Mouse (Mus musculus) urinary bladder, adult 2 months (tissue): ENCODE measurements at regions not wholly inside any gene's neighbourhood (a gene's known extent, or its start where the extent isn't known, plus 50 kb on each side); places are given as distances from the start of the nearest gene placed in this dataset.

Source experiments
- DNase-seq: peaks from one replicate; pipeline ENCODE4 v3.0.0; 2022; ENCODE audit warnings: low spot score

DNA sequence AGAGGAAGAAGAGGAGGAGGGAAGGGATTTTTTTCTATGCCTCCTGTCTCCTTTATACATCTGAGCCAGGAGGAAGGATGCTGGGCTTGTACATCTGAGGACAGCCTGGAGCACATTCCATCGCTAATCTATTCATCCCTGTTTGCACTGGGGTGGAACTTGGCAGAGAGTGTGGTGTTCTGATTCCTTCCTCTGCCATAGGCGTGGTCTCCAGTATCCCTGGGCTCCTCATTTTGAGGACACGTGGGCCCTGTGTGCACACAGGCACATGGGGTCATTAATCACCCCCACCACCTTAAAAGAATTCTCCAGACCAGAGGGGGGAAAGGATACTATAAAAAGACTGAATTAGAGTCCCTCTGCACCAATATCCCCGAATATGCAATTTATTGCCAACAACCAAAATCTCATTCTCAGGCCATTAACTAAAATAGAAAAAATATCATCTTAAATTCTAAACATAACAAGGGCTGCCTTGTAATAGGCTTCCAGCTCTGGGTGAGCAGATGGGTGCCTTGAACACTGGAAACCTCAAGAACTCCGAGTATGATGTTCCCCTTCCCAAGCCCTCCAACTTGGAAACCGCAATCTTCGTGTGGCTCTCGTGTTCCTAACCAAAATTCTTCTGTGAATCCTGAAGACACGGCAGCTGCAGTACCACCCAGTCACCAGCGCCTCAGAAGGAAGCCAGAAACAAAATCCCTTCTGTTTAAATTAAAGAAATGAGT, 254.7 kb downstream of the Cxcl12 start:
- no peak for DNase-seq

DNA sequence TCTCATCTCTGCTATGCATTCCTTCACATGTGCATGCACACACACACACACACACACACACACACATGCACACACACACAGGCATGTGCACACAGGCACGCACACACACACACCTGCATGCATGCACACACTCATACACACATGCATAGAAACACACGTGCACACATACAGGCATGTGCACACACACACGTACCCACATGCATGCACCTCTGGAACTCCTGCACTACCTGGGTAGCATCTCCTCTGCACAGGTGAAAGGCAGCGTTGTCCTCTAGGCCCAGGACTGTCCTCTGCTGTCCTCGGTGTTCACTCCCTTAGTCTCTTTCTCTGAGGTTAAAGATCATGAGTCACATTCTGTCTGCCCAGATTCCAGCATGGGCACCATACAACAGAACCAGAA, 258.0 kb downstream of the Cxcl12 start:
- DNase-seq: no peak

DNA sequence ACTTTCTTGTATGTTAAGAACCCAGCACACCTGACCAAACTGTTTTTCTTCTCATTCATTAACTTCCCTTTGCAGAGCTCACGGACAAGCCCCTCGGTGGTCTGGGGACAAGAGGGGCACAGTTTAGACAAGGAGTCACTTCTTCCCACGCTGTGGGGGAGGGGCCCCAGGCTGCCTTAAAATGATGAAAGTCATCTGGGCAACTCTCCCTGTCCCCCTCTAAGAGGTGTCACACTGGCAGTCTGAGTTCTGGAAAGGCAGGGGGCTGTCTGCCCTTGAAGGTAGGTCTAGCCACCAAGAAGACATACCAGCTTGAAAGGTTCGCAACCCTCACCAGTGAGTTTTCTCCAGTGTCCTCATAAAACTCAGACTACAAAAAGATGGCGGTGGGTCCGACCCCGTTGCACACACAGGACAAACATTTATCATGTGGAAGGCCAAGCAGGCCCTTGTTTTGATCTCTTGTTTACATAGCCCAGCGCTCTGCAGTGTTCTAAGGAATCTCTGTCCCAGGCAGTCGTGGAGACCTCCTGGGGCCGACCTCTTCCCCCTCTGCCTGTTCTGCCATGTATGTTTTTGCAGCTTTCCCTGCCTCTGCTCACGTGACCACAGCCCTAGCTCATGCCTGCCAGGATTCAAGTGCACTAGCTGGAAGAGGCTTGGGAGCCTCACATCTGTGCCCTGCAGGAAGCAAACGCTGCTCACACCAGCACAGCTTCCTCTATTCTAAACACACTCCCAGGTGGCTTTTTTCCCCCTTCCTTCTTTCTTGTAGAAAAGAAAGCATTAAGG, 259.2 kb downstream of the Cxcl12 start:
- no peak for DNase-seq

DNA sequence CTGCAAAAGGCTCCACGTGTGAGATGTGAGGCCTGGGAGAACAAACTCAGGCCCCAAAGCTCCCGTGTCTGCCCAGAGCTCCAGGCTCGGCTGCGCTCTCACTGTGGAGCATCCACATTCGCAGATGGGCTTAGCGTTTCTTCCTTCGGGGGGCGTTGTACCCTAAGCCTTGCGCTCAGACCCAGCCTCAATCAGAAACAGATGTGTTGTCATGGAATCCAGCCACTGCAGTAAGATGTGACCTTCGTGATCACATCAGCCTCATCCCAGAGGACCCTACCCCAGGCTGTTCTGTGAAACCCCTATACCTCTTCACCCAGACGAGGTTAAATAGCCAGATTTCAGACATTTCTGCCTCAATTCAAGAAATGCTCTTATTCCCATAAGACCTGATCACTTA, 260.1 kb downstream of the Cxcl12 start:
- DNase-seq: no peak

DNA sequence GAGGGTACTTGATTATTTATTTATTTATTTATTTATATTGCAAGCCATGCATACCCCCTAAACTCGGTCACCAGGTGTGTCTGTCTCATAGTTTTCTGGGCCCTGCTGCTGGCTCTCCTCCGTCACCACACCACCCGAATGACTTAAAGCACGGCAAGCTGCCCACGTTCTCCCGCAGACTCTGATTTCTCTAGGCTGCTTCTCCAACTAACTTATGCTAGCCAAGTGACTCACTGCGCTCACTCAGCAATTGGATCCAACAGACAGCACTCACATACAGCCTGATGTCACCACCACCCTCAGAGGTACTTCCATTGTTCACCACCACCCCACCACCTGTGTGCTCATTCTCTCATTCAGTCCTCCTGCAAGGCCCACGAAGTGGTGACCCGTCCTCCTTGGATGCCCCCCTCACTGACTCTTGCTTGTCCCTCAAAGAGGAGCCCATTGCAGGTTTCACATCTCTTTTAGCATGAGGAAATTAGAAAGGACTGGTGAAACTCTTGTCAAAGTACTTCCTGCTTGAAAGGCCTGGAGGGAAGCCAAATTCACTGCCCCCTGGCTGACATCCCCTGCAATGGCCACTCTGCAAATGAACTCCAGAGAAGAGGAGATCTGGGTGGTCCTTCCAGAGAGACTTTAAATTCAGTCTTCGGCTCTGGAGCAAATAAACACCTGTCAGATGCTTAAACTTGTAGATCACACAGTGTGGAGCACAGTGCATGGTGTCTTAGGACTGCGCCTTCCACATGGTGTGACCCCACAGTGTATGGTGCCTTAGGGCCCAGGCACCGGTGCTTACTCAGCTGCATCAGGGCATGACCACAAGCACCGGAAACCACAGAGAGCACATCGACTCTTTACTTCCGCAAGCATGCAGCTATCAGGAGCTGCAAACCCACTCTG, 262.8 kb downstream of the Cxcl12 start:
- DNase-seq: no peak

DNA sequence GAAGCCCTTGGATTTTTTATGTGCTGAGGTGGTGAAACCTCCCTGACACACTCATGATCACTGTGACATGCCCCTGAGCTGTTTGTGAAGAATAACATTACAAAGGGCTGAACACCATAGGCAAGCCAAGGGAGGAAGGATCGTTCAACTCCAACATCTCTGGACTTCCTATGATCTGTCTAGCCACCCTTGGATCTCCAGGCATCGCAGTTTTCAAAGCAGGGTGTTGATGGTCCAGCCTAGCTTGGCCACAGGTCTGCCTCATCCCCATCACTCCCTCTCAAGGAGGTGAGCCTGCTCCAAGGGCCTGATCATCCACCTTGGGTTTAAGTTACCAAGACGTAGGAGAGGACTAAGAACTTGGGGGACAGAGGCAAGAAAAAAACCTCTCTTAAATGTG, 268.5 kb downstream of the Cxcl12 start:
- DNase-seq: no peak

DNA sequence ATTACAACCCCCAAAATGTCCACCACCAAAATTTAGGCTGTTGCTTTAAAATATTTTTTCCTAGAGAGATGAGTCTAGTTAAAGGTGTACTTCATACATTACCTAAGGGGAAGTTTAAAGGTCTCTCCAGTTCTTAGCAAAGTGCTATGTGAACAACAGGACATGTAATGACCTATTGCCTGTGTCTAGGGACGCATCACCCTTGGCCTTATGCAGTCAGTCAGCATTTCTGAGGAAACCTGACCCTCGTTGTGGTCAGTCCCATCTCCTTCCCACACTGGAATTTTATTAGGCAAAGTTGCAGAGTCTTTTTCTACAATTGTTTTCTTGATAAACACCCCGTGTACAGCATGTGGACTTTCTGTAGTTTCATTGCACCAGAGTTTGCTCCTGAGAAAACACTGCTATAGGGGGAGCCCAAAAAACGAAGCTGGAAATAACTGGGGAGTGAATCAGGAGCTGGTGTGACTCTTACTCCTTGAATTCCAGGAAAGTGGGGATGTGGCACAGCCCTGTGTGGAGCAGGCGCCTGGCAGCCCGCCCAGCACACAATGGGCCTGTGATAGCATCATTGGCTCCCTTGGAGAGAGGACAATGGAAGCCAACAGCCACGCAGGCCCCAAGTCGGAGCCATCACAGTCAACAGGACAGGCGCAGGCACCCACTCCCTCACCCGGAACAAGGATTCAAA, 269.2 kb downstream of the Cxcl12 start:
- DNase-seq: no peak

DNA sequence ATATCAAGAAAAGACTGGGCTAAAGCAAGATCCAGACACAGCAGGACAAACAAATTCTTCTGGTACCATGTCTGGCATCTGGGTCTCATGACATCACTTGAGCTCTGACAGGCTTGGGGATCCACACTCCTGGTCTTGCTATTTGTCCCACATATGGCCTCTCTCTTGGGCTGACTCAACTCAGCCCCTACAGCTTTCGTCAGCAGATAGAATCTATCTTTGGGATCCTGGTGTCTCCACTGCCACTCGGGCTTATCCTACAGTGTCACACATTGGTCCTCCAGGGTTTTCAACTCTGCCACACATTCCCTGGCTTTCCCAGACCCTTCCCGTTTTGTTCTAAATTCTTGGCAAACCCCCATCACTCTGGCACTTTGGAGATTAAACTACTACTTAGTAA, 280.3 kb downstream of the Cxcl12 start:
- no peak for DNase-seq

DNA sequence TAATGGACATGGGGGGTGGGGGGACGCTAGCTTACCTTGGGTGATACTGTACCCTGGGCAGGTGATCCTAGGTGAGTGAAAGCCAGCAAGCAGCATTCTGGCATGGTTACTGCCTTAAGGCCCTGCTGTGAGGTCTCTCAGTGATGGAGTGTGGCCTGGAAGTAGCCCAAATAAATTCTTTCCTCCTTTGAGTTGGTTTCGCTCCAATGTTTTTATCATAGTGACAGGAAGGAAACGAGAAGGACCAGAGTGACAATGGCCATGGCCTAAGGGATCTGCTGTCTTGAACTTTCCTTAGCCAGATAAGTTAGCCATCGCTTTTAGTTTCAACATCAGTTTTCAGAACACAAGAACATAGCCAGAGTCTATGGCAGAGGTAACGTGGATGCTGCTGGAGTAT, 282.7 kb downstream of the Cxcl12 start:
- no peak for DNase-seq

DNA sequence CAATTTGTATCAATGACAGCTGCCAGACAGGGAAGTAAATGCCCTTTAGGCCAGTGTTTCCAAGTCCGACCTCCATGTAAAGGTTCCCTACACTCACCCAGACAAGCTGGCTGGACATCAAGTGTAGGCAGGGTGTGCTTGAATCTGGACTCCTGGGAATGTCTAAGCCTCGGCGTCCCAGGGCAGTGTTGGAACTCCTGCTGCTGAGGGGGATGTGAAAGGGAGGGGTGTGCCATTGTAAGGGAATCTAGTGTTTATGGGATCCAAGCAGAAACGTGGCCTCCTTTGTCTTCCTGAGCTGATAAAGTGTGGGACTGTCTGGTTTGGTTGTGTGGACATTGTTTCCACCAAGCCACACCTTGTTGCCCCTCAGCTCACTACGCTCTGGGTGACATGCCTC, 291.9 kb downstream of the Cxcl12 start:
- DNase-seq: no peak

DNA sequence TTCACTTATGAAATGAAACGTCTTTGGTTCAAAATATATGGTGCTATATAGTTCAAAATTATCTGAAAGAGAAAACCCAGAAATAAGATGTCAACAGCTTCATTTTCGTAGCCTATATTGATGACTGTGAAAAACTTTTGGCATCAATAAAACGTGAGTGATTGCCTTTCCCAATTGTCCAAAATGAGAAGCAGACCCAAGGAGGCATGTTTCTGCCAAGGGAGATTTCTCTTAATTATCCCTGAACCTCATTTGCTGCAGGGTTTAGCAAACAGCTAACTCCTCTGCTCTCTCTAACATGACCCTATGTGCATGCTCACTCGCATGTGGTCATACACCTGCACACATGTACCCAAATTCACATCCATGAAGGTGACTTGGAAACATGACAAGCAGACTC, 296.8 kb downstream of the Cxcl12 start:
- no peak for DNase-seq

DNA sequence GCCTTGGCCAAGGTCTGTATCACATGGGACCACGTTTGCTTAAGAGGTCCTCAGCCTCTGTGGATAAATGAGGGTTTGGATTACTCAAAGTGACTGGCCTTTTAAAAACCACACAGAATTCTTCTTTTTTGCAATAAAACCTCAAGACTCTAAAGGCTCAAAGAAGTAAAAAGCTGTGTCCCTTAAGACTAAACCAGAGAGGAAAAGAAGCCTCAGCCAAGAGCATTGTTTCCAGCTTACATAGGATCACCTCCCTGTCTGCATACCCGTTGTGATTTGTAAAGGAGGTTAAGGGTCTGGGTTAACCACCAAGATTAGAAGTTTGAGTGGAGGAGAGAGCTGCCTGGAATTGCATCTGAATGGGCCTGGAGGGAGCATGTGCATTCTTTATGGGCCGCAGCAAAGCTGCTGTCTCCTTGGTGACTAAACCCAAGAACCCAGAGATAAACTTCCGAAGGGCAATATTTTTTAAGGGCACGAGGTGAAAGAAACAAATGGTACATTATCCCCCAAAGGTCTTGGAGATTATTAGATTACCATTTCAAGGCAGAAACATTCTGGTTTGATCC, 297.4 kb downstream of the Cxcl12 start:
- no peak for DNase-seq

DNA sequence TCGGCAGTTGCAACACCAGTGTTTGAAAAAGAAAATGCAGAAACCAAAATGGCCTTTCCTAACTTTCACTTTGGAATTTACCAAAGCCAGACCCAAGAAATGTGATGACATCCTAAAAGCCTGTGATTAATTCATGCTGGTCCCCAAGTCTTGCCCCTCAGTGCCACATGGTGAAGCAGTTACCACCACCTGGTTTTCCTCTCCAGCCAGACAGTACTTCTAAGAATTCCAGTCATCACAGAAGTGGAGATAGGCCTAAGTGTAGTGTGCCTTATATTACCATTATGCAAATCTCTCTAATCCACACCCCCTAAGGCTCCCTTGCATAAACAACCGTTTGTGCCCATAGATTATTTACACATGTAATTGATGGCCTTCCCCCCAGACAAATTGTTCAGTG, 311.0 kb downstream of the Cxcl12 start:
- DNase-seq: no peak

DNA sequence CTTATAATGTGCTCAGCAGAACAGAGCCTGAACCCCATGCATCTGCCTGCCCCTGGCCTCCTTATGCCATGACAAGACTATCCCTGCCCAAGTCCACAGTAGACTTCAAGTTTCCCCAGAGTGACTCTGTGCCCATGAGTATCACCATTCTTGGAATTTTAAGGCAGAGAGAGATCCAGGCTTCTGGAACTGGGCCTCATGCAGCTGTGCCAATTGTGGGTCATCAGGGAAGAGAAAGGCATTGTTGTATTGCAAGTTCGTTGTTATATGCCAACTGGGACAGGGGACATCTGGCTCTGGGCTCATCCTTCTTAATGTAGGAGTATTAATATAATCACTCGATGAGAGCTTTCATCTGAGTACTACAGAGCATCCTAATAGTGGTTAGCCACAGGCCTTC, 312.1 kb downstream of the Cxcl12 start:
- no peak for DNase-seq

DNA sequence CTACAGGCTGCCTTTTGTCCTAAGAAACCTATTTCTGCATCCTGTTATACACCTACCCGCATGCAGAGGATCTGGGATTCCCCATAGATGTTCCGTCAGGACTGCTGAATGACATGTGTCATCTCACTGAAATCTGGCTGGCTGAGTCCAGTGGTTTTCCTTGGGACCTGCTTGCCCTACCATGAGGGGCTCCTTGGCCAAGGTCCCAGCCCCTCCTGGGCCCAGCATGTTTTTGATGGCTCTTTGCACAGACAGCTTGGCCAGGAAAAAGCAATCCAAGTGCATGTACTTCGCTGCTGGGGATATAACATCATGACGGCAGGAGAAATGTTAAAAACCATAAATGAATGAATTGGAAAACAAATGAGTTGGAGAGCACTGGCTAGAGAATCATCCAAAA, 320.8 kb downstream of the Cxcl12 start:
- DNase-seq: no peak

DNA sequence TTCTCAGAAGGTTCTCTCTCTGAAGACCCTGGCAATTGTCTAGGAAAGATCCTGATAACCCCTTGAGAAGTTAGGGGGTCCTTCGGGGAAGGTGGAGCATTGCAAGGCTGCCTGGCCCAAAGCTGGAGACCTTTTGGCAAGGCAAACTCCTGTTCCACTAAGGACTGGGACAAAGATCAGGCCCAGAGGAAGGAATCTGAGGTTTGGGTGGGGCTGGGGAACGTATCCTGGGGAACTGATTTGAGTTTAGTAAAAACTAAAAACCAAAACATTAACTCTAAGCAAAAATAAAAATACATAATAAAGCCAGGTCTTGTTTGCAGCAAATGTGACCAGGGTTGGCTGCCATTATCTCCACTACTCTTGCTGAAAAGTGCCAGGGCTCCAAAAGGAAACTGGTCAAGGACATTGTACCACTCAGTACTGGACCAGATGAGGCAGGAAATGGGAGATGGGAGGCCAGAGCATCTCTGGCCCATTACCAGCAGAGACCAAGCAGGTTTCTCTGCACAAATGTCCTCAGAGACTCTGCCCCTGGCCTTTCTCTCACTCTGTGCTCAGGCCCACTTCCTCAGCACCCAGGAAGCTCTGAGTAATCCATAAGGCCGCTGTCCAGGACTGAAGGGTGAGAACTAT, 321.5 kb downstream of the Cxcl12 start:
- DNase-seq: no peak

DNA sequence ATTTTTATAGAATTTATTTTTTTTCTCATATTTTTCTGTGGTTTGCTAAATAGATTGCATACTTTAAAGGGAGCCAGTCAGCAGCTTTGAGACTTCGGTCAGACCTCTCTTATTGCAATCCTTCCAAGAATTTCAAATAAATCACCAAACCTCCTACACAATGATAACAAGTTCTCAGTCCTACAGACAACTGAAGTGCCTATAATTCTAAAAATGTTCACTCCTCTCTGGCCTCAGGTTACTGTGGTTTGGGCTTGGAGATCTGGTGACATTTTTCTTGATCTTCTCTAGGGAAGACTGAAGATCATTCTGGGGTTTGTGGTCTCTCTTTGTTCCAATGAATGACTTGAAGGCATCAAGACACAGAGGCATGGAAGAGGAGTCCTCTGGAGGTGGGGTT, 326.6 kb downstream of the Cxcl12 start:
- no peak for DNase-seq

DNA sequence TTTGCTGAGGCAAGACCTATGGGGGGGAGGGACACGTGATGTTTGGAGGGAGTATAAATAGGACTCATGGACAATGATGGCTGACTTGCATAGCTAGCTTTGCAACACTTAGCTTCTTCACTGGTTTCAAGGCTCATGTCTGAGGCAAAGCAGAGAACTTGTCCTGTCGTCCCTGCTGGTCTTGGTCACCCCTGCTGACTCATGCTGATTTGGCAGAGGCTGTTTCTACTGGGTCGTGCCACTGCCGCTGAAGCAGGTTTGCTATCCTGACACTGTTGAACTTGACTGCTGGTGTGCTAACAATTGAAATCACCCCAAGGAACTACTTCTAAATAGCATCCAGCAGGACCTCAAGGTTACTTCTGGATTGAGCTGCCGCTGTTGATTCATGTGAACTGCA, 329.0 kb downstream of the Cxcl12 start:
- DNase-seq: no peak

DNA sequence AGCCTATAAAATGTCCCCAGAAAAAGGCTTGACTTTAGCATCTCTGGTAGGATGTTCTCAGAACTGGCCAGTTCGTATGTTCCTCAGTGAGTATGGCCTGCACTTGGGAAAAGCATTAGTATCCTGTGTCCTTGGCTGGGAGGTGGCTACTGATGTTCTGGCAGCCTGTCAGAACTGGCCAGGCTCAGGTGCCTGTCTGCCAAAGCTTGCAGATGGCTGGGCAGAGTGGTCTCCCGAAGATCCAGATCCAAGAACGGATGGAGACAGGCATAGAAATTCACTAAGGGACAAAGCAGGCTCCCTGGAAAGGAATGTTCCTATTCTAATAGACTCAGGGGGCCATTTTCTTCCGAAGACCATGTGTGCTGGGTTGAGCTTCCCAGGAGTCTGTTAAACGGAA, 329.6 kb downstream of the Cxcl12 start:
- no peak for DNase-seq

DNA sequence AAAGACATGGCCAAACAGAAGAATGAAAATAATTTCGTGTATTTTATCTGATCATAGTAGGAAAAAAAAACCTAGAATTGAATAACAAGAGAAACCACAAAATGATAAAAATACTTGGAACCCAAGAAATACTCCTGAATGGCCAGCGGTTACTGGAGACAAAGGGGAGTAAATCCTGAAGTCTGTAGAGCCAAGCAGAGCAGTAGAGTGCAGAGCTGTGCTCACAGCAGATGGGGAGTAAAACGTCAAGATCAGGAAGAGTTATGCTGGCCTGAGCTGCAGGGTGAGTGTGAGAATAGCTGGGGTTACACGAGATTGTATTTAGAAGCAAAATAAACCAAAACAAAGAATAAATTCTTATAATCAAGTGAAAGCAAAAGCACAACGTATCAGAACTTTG, 334.0 kb downstream of the Cxcl12 start:
- no peak for DNase-seq

DNA sequence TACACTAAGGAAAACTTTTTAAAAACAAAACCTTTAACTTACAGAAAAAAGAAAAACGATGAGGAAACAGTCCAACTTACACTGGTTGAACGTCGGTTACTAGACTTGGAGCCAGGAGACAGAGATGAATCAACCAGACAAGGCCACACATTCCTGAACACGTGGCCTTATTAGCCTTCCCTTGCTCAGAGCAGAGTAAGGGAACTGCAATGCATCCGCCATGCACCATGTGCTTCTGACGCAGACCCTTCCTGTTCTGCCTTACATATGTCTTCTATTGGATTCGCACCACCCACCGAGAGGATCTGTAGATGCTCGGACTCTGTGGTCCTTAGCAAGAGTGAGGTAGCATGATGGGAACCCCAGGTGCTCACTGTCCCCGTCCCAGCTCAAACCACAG, 336.2 kb upstream of the Zfp637 start:
- DNase-seq: no peak
